Mouse (Mus musculus) frontal cortex, postnatal 36 days (tissue): ENCODE results near the gene Unc13a.

Source experiments
- DNase-seq, 2 experiments: peaks; one replicate each; pipeline ENCODE4 v3.0.0; 2022; ENCODE audit warnings: low spot score in 2 of 2

Unc13a gene

DNA sequence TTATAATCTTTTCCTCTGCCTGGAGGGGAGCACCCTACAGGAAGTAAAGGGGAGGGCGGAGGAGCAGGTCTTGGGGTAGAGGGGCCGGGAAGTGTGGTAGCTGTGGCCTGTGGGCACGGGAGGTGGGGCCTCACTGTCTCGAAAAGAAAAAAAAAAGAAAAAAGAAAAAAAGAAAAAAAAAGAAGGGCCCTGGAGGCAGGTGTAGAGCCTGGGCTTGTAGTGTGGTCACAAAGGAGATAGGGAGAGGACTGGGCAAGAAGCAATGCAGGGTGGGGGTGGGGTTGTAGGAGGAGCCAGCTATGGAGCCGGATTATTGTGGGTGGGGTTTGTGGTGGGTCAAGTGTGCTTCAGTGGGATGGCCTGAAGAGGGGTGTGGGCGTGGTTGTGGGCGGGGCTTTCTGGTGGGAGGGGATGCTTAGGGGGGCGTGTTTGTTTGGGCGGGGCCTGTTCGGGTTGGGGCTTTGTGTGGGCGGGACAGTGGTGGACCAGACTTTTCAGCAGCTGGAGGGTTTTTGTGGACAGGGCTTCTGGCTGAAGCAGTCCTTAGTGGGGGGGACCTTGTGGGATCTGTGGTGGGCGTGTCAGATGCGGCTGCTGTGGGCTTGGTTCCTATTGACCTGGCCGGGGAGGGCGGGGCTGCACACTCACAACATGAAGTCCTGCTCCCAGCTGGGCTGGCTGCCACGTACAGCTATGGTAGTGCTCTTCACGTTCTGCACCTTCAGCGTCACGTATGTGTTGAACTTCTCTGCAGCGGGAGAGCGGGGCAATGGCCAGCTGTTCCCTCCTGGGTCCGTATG is 6.0 kb downstream of the Unc13a start:
- DNase-seq: no peak

DNA sequence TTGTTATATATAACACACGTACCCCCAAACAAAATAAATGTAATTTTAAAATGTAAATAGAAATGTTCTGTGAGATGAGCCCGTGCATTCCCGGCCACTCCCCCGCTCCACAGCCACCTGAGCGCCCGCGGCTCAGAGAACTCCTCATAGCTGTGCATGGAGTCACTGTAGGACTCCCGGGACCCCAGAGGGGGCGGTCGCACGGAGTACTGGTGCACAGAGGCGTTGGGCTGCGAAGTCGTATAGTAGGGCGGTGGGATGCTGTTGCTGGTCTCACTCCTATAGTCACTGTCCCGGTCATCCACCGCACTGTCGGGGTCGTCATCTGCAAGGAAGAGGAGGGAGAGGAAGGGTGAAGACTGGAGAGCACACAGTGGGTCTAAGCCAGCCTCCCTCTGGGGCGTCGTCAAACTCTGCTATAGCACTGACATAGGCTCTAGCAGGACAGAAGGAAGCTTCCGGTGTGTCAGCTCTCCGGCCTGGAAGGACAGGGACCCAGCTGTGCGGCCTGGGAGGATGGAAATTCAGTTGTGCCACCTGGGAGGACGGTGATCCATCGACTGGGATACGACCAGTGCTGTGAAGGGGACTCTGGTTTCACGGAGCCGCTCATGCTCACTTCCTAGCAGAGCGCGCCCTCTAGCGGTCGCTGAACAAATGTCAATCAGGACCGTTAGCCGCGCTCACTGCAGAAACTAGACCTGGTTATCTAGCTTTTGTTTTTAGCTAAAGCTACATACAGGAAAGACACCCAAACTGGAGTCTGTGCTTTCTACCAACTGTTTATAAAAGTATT is 11.0 kb downstream of the Unc13a start:
- peak; percentile 75 to 91 for DNase-seq

DNA sequence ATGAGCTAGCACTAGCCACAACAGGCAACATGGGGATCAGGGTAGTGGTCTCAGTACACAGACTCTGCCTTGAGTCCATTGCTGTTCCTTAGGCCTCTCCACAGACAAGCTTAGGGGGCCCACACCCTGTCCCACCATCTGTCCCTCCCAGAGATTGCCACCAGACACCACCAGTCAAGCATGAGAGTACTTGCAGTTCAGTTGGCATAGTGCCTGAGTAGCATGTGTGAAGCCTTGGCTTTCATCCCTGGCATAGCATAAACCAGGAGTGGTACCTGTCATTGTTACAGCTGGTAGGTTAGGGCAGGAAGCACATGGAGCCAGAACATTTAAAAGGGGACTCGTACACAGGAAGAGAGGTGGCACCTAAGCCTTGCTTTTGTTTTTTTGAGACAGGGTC is 11.8 kb downstream of the Unc13a start:
- DNase-seq: no peak

DNA sequence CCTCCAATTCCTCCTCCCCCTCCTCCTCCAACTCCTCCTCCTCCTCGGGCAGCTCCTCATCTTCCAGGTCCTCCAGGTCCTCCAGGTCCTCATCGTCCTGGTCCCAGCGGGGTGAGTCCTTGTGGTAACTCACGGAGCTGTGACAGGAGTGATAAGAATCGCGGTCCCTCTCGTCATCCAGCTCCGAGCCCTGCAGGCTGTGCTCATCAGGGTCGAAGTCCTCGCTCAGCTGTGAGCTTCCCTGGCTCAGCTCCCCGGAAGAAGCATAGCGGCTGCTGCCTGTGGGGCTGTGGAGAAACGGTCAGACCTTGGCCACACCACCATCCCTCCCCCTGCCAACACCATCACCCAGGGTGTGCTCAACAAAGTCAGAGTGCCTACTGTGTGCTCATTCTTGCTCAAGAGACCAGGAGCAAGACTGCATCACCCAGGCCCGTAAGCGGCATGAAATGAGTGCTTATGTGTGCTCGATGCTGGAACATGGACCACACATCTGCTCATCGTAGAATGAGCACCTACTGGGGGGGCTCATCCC is 13.0 kb downstream of the Unc13a start:
- no peak for DNase-seq

DNA sequence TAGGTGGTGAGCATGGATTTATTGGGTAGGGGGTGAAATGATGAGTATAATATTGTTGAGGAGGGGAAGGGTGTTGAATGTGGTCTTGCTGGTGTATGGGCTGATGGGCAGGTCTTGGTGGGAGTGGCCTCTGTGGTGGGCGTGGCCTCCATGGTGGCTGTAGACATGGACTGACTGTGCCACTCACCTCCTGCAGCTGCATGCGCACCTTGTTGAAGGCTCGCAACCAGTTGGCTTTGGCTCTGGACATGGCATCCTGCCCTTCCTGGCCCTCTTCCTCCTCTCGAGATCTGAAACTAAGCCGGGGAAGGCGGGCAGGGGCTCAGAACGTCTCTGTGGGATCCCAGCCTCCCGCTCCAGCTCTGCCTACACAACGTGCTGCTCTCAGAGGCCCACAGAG is 13.7 kb downstream of the Unc13a start:
- DNase-seq: no peak

DNA sequence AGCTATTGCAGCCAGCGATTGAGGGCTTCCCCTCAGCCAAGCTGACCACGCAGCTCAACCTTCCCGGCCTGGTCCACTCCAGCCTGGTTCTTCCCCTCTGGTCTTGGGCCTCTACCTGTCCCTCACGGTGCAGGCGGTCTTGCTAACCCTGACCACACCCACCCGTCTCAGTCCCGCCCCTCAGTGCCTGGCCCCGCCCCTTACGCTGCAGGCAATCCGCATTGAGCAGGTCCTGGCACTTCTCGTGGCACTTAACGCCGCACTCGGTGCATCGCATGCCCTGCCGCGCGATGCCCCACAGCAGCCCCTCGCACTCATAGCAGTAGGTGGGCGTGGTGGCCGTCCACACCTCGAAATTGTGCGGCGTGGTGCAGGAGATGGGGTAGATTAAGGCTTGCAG is 17.0 kb downstream of the Unc13a start:
- DNase-seq: no peak

DNA sequence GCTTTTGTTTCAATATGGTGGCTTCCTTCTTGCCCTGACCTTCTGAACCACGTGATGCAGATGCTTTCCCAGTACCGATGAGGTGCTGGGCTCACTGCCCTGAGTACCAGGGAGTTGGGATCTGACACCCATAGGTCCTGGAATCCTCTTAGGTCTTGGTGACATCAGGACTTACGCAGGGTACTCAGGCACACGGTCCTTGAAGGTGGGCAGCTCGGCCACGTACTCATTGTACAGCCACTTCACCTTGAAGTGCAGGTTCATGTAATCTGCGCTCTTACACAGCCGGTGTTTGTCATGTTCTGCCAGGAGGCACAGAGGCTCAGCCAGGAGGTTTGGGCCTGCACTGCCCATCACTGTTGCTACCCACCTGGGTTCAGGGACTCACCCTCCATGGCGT is 26.0 kb downstream of the Unc13a start:
- no peak for DNase-seq

DNA sequence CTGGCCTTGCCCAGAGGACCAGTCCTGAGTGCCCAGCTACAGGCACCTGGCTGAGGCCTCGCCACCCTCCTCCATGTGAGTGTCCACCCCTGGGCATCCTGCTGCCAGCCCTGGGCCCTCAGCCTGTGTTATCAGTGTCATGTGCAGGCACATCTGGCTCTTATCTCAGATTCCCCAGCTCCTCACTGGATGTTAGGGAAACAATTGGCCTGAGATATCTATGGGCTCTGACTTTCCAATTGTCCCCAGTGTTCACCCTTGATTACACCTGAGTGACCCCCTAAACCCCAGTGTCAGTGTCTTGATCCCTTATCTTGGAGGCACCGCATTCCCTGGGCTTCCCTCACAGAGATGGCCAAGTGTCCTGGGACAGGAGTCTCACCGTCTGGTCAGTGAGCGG is 32.2 kb downstream of the Unc13a start:
- no peak for DNase-seq

DNA sequence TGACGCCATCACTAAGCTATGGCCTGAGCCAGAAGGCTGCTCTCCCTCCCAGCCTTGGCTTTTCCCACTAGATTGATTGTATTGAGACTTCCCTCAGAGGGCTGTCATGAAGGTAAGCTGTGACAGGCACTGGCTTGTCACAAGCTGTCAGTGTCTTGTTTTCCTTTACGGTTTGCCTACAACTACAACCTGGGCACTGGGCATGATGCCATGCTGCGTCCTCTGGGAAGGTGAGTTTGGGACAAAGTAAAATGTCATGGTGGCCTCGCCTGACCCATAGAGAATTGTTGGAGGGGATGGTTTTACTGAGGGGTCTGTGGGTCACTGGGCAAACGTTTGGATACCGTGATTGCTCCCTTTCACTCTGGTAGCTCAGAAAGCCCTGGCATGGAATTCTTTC is 33.2 kb downstream of the Unc13a start:
- DNase-seq: no peak

DNA sequence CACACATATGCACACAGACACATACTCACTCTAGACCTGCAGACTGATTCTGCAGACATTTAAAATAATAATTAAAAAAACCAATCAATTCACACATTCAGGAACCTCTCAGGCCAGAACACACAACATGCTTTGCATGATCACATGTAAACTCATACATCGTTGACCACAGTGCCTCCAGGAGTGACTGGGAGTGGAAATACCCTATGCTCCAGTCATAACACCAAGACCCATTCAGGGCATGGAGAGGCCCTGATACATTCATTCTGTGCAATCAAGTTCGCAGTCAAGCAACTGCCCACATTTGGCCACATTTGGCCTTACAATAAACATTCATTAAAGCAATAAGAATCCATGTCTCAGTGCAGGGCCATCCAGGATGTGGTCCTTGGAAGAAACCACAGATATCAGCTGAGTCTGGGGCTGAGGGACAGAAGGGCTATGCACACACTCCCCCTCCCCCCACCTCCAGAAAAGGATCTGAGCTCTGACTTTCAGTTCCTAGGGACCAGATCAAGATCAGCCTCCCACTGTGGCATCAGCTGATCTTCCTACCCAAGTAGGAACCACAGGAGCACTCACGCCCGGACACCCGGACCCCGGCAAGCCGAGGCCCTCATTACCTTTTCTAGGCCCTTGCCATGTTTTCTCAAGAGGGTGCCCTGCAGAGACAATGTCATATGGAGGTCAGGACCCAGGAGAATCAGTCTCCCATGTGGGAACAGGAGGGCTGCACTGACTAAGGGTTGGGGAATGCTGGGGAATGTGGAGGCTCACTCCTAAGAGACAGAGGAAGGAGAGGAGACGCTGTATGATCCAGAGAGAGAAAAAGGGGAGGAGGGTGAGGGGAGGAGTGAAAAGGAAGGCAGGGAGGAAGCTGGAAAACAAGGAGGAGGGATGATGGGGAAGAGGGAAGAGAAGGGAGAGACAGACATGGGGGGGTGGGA is 34.1 kb downstream of the Unc13a start:
- DNase-seq: no peak

DNA sequence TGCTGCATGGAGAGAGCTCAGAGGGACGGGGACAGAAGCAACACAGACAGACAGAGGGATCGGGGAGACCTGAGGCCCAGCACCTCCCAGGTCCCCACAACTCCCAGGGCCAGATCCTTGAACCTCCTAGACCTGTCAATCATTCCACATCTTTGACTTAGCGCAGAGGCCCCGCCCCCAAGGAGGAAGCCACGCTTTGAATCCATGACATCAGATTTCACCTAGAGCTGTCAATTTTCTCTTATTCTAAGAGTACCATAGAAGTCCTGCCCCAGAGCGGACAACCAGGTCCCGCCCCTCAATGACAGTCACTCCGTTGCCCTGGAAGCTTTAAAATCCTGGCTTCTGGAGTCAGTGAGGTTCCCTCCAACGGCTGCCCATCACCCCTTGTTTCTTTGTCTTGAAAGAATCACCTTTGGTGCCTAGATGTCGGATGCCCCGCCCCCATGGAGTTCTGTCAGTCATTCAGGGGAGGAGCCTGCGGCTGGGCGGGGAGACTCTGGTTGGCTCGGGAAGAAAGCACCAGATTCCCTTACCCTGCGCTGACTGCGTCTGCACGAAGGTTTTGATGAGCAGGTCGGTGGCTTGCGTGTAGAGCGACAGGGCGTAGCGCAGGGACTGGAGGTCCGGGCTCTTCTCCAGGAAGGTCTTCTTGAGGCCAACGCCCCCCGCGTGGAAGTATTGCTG is 37.4 kb downstream of the Unc13a start:
- no peak for DNase-seq

DNA sequence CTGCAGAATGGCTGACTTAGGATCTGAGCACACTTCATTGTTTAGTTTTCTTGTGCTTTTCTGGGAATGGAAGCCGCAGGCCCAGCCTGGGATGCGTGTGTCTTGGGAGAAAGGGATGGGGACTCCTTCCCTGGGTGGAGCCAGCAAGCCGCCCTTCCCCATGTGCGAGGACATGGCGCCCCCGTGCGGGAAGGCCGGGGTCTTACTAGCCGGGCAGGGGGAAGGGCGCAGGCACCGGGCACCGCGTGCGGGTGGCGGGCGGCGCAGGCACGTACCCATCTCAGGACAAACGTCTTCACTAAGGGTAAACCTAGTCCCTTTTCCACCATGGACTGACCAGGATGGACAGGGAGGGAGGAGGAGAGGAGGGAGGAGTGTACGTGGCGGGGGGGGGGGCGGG is 38.4 kb downstream of the Unc13a start:
- DNase-seq: no peak

DNA sequence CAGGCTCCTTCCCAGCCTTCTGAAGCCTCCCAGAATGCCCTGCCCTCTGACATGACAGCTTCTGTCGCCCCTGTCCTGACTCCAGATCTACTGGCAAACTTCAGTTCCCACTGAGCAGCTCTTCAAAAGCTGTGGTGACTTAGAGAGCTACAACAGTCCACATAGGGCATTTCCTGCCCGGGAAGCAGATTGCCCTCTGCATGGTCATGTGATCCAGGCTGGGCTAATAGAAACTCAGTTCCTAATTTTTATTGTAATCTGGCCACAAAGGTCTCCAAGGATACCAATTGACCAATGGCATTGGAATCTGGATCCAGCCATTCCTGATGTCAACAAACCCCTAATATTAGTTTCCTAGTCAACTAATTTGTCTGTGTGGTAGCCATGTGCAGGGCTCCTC is 39.7 kb downstream of the Unc13a start:
- no peak for DNase-seq

DNA sequence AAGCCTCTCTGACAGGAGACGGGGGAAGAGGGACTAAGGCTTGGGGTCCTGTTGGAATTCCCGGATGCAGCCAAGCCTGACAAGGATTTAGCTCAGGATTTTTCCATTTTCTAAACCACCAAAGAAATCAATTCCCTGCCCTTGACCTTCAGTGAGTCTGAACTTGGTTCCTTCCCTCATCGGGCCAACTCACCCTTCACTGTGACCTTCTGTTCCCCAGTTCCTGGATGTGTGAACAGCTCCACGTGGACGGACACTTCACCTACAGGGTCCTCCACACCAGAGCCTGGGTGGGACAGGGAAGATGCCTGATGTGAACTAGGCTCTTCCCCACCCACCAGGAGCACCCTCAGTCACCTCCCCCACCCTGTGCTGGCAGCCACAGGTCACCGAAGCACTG is 40.8 kb downstream of the Unc13a start:
- DNase-seq: no peak

DNA sequence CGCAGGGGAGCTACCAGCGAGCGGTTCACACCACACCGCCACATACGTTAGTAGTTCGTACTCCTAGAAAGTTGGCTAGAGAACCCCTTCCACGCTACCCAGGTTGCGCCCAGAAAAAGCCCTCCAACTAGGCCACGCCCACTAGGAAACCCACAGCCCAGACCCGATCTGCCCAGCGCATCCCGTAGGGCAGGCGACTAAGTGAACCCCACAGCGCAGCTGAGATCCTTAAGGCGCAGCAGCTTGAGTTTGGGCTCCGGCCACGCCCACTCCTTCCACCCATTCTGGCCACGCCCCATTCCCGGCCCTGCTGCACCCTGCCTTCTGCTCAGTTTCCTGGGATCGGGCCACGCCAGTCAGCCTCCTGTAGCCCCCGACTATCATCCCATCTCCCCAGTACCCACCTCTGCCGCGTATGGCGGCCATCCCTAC is 41.8 kb downstream of the Unc13a start:
- no peak for DNase-seq

DNA sequence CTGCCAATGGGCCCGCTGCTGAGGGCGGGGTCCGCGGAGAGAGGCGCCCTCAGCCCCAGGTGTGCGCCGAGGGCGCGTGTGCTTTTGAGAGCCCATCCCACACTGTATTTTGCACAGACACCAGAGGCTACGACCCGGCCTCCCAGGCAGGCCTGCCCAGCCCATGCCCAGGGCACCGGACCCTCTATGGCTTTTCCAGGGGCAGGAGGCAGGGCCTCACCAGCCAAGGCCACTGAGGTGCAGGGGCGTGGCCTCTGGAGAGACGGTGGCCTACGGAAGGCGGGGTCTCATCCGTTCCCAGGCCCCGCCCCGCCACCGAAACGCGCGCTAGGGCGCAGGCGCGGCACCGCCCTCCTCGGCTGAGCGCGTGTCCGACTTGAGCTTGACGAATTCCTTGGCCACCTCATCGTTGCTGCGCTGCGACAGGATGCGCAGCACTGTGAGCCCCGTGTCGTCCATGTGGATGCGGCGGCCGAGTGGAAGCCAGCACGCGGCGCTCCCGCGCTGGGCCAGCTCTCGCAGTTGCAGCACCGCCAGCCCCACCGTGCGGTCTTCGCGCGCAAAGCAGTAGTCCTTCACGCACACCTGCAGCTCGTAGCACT is 42.4 kb downstream of the Unc13a start:
- peak; percentile 80 to 92 for DNase-seq

DNA sequence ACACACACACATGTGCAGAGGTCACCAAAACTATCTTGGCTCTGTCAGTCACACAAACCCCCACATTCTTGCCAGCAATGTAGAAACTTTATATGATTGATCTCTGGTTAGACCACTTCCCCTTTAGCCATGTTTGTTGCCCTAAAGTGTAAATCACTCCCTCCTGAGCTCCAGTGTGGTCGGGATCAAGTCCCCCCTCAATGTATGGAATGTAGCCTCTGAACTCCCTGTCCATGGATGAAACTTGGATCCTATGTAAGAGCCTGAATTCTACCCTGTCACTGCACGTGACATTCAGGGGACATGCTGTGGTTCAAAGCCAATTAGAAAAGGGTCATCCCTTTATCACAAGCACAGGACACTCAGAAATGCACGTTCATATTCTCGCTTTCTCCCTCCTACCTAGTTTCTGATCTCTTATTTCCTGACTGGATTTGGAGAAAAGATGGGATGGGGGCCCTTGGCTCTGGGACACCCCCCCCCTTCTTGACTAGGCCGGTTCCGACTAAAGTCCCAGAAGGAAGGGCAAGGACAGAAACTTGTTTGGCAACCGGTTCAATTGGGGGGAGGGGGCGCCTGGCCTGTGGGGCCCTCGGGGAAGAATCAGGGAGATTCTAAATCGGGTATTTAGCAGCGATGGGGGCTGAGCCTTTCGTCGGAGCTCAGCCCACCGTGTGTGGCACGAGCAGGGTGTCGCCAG is 43.0 kb downstream of the Unc13a start:
- DNase-seq: no peak

DNA sequence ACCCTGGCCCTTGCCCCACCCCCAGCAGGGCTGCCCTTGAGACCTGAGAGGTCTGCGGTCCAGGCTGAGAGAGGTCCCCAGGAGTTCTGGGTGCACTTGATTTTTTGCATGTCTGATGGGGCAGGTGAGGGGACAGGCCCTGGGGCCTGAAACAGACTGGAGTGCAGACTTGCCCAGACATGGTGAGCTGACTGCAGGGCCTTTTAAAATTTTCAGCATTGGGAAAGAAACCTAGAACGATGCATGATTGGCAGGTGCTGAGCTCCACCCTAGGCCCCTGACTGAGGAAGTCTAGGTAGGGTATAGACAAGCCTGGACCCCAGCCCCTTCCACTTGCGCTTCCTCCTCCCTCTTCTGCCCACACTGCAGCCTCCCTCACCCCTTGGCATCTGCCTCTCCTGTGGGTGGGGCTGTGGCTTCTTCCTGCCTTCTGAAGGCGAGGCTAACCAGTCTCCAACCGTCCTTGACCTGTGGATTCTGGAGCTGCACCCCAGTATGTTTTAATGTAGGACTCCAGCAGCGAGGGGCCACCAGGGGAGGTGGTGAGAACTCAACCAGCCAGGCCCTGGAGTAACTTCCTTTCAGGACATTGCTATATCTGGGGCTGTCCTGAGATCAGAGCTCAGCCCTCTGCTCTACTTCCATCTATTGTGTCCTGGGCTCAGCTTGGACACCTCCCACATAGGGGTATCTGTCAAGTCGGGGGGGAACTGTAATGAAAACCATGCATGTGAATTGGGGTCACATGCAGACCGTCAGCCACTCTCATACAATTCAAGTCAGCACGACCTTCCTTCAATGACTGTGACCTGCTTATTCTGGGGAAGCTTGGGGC is 44.1 kb downstream of the Unc13a start:
- no peak for DNase-seq

DNA sequence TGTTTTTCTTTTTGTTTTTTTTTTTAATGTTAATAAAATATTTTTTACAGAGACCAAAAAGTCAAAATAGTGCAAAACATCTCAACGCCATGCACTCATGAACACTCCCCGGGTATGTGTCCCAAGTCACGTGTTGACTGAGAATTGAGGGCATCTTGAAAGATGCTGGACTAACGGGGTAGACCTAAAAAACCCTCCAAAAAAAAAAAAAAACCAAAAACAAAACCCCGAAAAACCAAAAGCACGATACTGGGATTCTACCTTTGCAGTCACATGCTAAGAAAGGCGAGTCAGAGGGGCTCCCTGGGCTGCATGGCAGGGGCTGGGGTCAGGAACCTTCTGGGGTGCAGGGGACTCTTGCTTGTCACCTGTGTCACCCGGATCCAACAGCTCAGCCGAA is 44.8 kb downstream of the Unc13a start:
- DNase-seq: no peak
